Mouse (Mus musculus) intestine, embryonic 15.5 days (tissue): ENCODE measurements at regions not wholly inside any gene's neighbourhood (a gene's known extent, or its start where the extent isn't known, plus 50 kb on each side); places are given as distances from the start of the nearest gene placed in this dataset.

ENCODE experiments used
- ATAC-seq: fragments of 200-750 bp; cut with Nextera tagmentation; 2 replicates; pipeline ENCODE4 v1.8.0; 2017; ENCODE audit warnings: moderate TSS enrichment, moderate library complexity
- H3K27ac ChIP-seq: fragments of 300-500 bp; sonication (generic); 2 replicates; pipeline ENCODE4 v1.5.1; 2015; ENCODE audit warnings: mild to moderate bottlenecking, inconsistent platforms
- H3K27me3 ChIP-seq: fragments of 300-500 bp; sonication (generic); replicated peaks from 2 replicates; pipeline ENCODE4 v1.6.1; 2015; ENCODE audit warnings: inconsistent platforms
- H3K36me3 ChIP-seq: fragments of 300-500 bp; sonication (generic); 2 replicates; pipeline ENCODE4 v1.6.1; 2015; ENCODE audit warnings: inconsistent platforms
- H3K4me1 ChIP-seq: fragments of 300-500 bp; sonication (generic); replicated peaks from 2 replicates; pipeline ENCODE4 v1.6.1; 2015; ENCODE audit warnings: inconsistent platforms
- H3K4me2 ChIP-seq: fragments of 300-500 bp; sonication (generic); replicated peaks from 2 replicates; pipeline ENCODE4 v1.6.1; 2015; ENCODE audit warnings: mild to moderate bottlenecking, inconsistent platforms
- H3K4me3 ChIP-seq: fragments of 300-500 bp; sonication (generic); replicated peaks from 2 replicates; pipeline ENCODE4 v1.5.1; 2015; ENCODE audit warnings: inconsistent platforms
- H3K9ac ChIP-seq: fragments of 300-500 bp; sonication (generic); 2 replicates; pipeline ENCODE4 v1.6.1; 2015; ENCODE audit warnings: inconsistent platforms
- H3K9me3 ChIP-seq: fragments of 300-500 bp; sonication (generic); 2 replicates; pipeline ENCODE4 v1.6.1; 2016; ENCODE audit warnings: inconsistent platforms
- WGBS: fragments of 180-500 bp; shearing (Covaris S2); methylation state at CpG from one replicate; pipeline ENCODE4 v1.1.7; 2015; 5-methylcytosine and 5-hydroxymethylcytosine counted together

- 9% methylated on average over 9 of the region's 9 CpGs for WGBS
Measured at GRCm38 (mm10) chr1:41131410-41131809, 326.0 kb downstream of the Tmem182 start.

DNA sequence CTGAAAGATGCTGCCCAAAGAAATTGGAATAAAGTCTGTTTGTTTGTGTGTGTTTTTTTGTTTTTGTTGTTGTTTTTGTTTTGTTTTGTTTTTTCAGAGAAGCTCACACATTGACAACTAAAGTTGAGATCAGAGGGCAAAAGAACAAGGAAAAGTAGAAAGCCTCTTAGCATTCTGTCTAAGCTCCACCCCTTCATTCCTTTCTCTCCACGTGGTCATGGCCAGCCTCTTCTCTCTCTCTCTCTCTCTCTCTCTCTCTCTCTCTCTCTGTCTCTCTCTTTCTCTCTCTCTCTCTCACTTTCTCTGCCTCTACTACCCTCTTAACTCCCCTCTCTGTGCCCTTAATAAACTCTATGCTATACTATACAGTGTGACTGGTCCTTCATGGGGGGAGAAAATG is 327.7 kb downstream of the Tmem182 start:
- Histone ChIP-seq H3K9me3 (no peaks in the 10 kb centered on the region), H3K4me3 (no peak overlapping the region), H3K4me2 (no peak overlapping the region), H3K9ac (no peak overlapping the region), H3K36me3 (no peaks in the 10 kb centered on the region), H3K27me3 (no peaks in the 10 kb centered on the region), H3K4me1 (no peaks in the 10 kb centered on the region), H3K27ac (no peak overlapping the region)
- no peak for ATAC-seq
- WGBS = 0% methylated on average over 1 of the region's 1 CpGs

More at GRCm38 (mm10) chr1:41131410-41131809, 326.0 kb downstream of the Tmem182 start:
- Histone ChIP-seq H3K36me3 (no peaks in the 10 kb centered on the region), H3K27ac (no peak overlapping the region), H3K9me3 (no peaks in the 10 kb centered on the region), H3K4me1 (no peaks in the 10 kb centered on the region), H3K4me3 (no peak overlapping the region), H3K27me3 (no peaks in the 10 kb centered on the region), H3K9ac (no peak overlapping the region), H3K4me2 (no peak overlapping the region)
- no peak for ATAC-seq

GRCm38 (mm10) chr1:41133946-41134345 is 328.5 kb downstream of the Tmem182 start:
- Histone ChIP-seq H3K9ac (no peak overlapping the region), H3K9me3 (no peaks in the 10 kb centered on the region), H3K4me1 (no peaks in the 10 kb centered on the region), H3K4me2 (no peak overlapping the region), H3K36me3 (no peaks in the 10 kb centered on the region), H3K27me3 (no peaks in the 10 kb centered on the region), H3K27ac (no peak overlapping the region), H3K4me3 (no peak overlapping the region)
- 79% methylated on average over 8 of the region's 8 CpGs for WGBS
- no peak for ATAC-seq

- Histone ChIP-seq H3K27me3 (no peaks in the 10 kb centered on the region), H3K4me1 (no peaks in the 10 kb centered on the region), H3K36me3 (no peaks in the 10 kb centered on the region), H3K4me2 (no peak overlapping the region), H3K9ac (no peak overlapping the region), H3K9me3 (no peaks in the 10 kb centered on the region), H3K27ac (no peak overlapping the region), H3K4me3 (no peak overlapping the region)
- no peak for ATAC-seq
- WGBS = 93% methylated on average over 2 of the region's 2 CpGs
Measured at GRCm38 (mm10) chr1:41139725-41140124, 334.3 kb downstream of the Tmem182 start.

- 59% methylated on average over 1 of the region's 1 CpGs for WGBS
- H3K9me3 ChIP-seq = no peaks in the 10 kb centered on the region
- no peak overlapping the region for H3K4me2 ChIP-seq
- no peak overlapping the region for H3K27ac ChIP-seq
- no peaks in the 10 kb centered on the region for H3K27me3 ChIP-seq
- no peak overlapping the region for H3K9ac ChIP-seq
- no peaks in the 10 kb centered on the region for H3K36me3 ChIP-seq
- no peaks in the 10 kb centered on the region for H3K4me1 ChIP-seq
- ATAC-seq = no peak
- H3K4me3 ChIP-seq = no peak overlapping the region
Measured at GRCm38 (mm10) chr1:41140542-41140941, 335.1 kb downstream of the Tmem182 start.

DNA sequence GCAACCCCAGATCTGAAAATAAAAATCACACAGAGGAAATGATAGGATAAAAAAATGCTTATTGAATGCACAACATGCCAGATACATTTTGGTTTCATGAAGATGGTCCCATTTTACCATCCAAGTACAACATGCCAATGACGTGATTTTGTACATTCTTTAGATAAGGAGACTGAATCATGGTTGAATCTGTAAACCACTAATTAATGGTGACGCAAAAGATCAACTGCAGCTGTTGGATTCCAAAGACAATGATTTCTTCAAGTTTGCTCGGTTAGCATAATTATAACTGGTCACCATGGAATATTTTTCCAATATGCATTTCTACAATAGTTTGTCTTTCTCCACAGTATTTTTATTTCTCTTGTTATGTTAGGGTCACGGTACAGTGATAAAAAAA is 336.6 kb downstream of the Tmem182 start:
- no peak for ATAC-seq
- whole genome bisulfite sequencing = 83% methylated on average over 4 of the region's 4 CpGs
- Histone ChIP-seq H3K9ac (no peak overlapping the region), H3K4me2 (no peak overlapping the region), H3K9me3 (no peaks in the 10 kb centered on the region), H3K4me1 (no peaks in the 10 kb centered on the region), H3K27me3 (no peaks in the 10 kb centered on the region), H3K4me3 (no peak overlapping the region), H3K27ac (no peak overlapping the region), H3K36me3 (no peaks in the 10 kb centered on the region)

- no peak overlapping the region for H3K9ac ChIP-seq
- no peaks in the 10 kb centered on the region for H3K9me3 ChIP-seq
- WGBS = 63% methylated on average over 1 of the region's 1 CpGs
- no peaks in the 10 kb centered on the region for H3K4me1 ChIP-seq
- H3K4me2 ChIP-seq = no peak overlapping the region
- H3K36me3 ChIP-seq = no peaks in the 10 kb centered on the region
- H3K4me3 ChIP-seq = no peak overlapping the region
- no peaks in the 10 kb centered on the region for H3K27me3 ChIP-seq
- H3K27ac ChIP-seq = no peak overlapping the region
- no peak for ATAC-seq
Measured at GRCm38 (mm10) chr1:41152516-41152915, 347.1 kb downstream of the Tmem182 start.

- Histone ChIP-seq H3K27ac (no peak overlapping the region), H3K36me3 (no peaks in the 10 kb centered on the region), H3K4me1 (peaks cover 4% of the 10 kb centered on the region; the same call in 1 of the 2 replicates), H3K9me3 (no peaks in the 10 kb centered on the region), H3K4me3 (no peak overlapping the region), H3K4me2 (no peak overlapping the region), H3K9ac (no peak overlapping the region), H3K27me3 (no peaks in the 10 kb centered on the region)
- ATAC-seq = no peak
- WGBS = 80% methylated on average over 14 of the region's 14 CpGs
Measured at GRCm38 (mm10) chr1:41153174-41153999, 348.0 kb downstream of the Tmem182 start.

GRCm38 (mm10) chr1:41154198-41154597 is 348.8 kb downstream of the Tmem182 start:
- H3K4me2 ChIP-seq = no peak overlapping the region
- 54% methylated on average over 4 of the region's 4 CpGs for WGBS
- H3K27ac ChIP-seq = no peak overlapping the region
- H3K9me3 ChIP-seq = no peaks in the 10 kb centered on the region
- no peak overlapping the region for H3K9ac ChIP-seq
- no peaks in the 10 kb centered on the region for H3K27me3 ChIP-seq
- no peaks in the 10 kb centered on the region for H3K36me3 ChIP-seq
- H3K4me1 ChIP-seq = peaks cover 5% of the 10 kb centered on the region; the same call in 1 of the 2 replicates
- H3K4me3 ChIP-seq = no peak overlapping the region
- no peak for ATAC-seq

DNA sequence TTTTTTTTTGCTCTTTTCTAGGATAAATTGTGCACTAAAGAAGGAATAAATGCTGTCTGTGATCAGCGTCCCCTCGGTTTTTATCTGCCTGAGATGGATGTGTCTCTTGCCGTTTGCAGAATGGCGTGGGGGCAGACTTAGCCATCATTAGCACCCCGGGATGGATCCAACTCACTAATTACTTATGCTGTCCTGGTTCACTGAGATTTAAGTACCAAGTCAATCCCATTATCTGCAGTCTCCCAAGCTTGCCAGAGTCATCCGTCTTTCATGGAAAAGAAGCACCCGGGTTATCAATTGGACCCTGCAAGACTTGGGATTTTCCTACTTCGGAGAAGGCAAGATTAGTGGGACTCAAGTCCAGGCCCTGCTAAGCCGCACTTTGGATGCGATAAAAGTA is 351.5 kb downstream of the Tmem182 start:
- Histone ChIP-seq H3K4me3 (no peak overlapping the region), H3K9me3 (no peaks in the 10 kb centered on the region), H3K27me3 (no peaks in the 10 kb centered on the region), H3K4me2 (no peak overlapping the region), H3K27ac (no peak overlapping the region), H3K9ac (no peak overlapping the region), H3K36me3 (no peaks in the 10 kb centered on the region), H3K4me1 (peaks cover 5% of the 10 kb centered on the region; the same call in 1 of the 2 replicates)
- WGBS = 74% methylated on average over 10 of the region's 10 CpGs
- ATAC-seq = no peak

DNA sequence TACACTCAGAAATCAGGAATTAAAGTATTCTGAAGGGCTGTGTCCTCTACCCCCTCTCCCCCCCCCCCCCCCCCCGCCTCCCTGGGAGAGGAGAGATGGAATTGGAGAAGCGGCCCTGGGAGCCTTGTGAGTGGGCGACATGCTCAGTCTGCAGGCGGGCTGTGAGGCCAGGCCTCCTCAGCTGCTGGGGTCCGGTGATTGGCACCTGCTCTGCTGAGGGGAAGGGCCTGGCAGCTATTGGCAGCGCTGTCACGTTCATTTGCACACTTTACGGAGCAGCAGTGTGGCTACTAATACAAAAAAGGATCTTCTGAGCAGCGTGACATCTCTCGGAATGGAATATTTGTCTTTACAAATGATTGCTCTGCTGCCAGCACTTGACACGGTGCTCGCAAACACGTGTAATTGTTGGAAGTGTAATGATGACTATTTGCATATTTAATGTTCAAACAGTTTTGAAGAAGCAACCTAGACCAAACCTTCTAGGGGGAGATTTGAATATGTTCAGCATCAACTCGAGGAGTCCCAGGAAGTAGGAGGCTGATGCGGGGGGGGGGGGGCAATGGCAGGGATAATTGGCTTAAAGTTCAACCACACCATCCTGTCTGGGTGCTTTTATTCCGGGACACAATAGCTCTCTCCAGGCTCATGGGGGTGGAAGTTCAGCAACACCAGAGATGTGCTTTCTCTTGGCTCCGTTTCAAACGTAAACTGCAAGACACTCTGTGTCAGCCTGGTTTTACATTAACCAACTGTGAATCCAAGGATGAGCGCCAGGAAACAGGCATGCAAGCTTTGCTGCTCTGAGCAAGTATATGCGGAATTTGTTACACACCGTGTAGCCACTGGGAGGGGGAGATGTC is 352.5 kb downstream of the Tmem182 start:
- no peak overlapping the region for H3K27ac ChIP-seq
- ATAC-seq = peak; percentile 91
- WGBS = 36% methylated on average over 20 of the region's 21 CpGs

GRCm38 (mm10) chr1:41165878-41166786 is 360.7 kb downstream of the Tmem182 start:
- no peak overlapping the region for H3K27ac ChIP-seq
- 63% methylated on average over 12 of the region's 12 CpGs for WGBS
- no peak overlapping the region for H3K4me3 ChIP-seq

More for the DNA sequence above, 352.5 kb downstream of the Tmem182 start:
- H3K4me2 ChIP-seq = 0 out of 2 replicates have a peak overlapping the region, but pooled peaks have one; percentile 14
- H3K9ac ChIP-seq = no peak overlapping the region
- H3K4me3 ChIP-seq = no peak overlapping the region
- H3K27me3 ChIP-seq = no peaks in the 10 kb centered on the region
- no peaks in the 10 kb centered on the region for H3K9me3 ChIP-seq
- peaks cover 5% of the 10 kb centered on the region; the same call in 1 of the 2 replicates for H3K4me1 ChIP-seq
- H3K36me3 ChIP-seq = no peaks in the 10 kb centered on the region

More at GRCm38 (mm10) chr1:41165878-41166786, 360.7 kb downstream of the Tmem182 start:
- Histone ChIP-seq H3K9ac (no peak overlapping the region), H3K9me3 (no peaks in the 10 kb centered on the region), H3K4me2 (no peak overlapping the region), H3K36me3 (no peaks in the 10 kb centered on the region), H3K4me1 (no peaks in the 10 kb centered on the region), H3K27me3 (no peaks in the 10 kb centered on the region)
- ATAC-seq = no peak
